Mouse (Mus musculus): ENCODE measurements around the gene Cacna2d3.

DNA sequence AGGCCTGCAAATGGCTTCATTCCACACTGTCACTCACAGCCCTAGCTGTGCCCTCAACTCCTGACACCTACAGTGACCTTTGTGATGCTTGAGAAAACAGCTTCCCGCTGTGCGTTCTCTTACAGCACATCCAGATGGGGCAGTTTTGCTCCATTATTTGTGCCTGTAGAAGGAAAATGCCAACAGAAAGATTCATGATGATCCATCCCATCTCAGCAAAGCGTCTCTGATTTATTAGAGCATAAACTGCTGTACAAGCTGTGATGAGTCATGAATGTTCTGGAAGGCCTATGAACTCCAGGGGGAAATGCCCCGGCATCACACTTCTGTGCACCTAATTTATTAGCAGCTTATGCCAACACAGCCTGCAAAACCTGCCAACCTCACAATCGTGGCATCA is 453.1 kb downstream of the Cacna2d3 start:
- TF ChIP-seq TAL1 (IDR thresholded peaks at IDR 0.05; ENCODE audit: low read length), result no peak
- no peak for TF ChIP-seq NELFE (IDR thresholded peaks at IDR 0.05; ENCODE audit: low read depth, low read length)
- no peak for TF ChIP-seq POLR2A (IDR thresholded peaks at IDR 0.05; ENCODE audit: control insufficient read depth in 1 of 2, insufficient read depth in 1 of 2, low read depth in 1 of 2, low read length in 2 of 2, poor library complexity in 1 of 2)
- TF ChIP-seq ZNF384 (IDR thresholded peaks at IDR 0.05; ENCODE audit: low read depth, low read length), result no peak
- no peak for TF ChIP-seq MAX (IDR thresholded peaks at IDR 0.05; ENCODE audit: low read length)
- no peak for TF ChIP-seq JUND (IDR thresholded peaks at IDR 0.05; ENCODE audit: low read depth, low read length)
- TF ChIP-seq RAD21 (IDR thresholded peaks at IDR 0.05; ENCODE audit: low read depth, low read length), result no peak

Measured in MEL (cell line).